Mouse (Mus musculus): ENCODE measurements around the gene 4632433K11Rik.

The 4632433K11Rik gene

GRCm38 (mm10) chr7:5083325-5084105 lies 49.6 kb downstream of the 4632433K11Rik start:
- in situ Hi-C loops (cut with MboI; ENCODE audit: low sequenced_read_pairs) = loop anchor here (5.0 kb wide), 1 partner anchor 44 kb away; the partner anchor contains the start of gene Rasl2-9
